Mouse (Mus musculus) heart, adult 18-20 months (tissue): ENCODE data around the gene Zfp992. TPM values are rescaled to one million over a fixed set of nuclear protein-coding genes. Genes with fewer than 3 reads are reported as not detected.
"Not testable (repeated sequence)": the region's sequence is repeated elsewhere in the genome, so short reads cannot be mapped to it uniquely, and the experiment has no call there.

Experiments
- DNase-seq, 2 experiments: peaks; one replicate each; pipeline ENCODE4 v3.0.0; 2021 to 2022; ENCODE audit warnings: mixed read lengths in 1 of 2
- long read RNA-seq, 2 experiments: library from polyadenylated mRNA; stranded (forward); transcript quantifications; one replicate each; pipeline ENCODE4 v2.0.0; 2021
- total RNA-seq, 2 experiments: library from RNA; stranded (reverse); gene quantifications; 2 replicates each; pipeline ENCODE4 v1.2.3; 2021

Zfp992 gene
- 1 to 10 TPM; 1.9 to 2.0 TPM for total RNA-seq
- long read RNA-seq, experiment 1, partial matches to known transcripts, result 0 of 16 reads
- long read RNA-seq, experiment 1, other reads (novel, unspliced or antisense), result 16 of 16 reads
- long read RNA-seq, experiment 2, partial matches to known transcripts, result 2 of 19 reads
- long read RNA-seq, experiment 2, other reads (novel, unspliced or antisense), result 17 of 19 reads

GRCm38 (mm10) chr4:146448950-146449349 lies at the start of gene Zfp992:
Gene Zfp992 (plus strand): TSS chr4:146449023.
- DNase-seq, result not testable (repeated sequence)

- DNase-seq, result not testable (repeated sequence)
Measured at GRCm38 (mm10) chr4:146429467-146429866, 19.4 kb upstream of the Zfp992 start.

- not testable (repeated sequence) for DNase-seq
Measured at GRCm38 (mm10) chr4:146430876-146431275, 17.9 kb upstream of the Zfp992 start.

- DNase-seq, result not testable (repeated sequence)
Measured at GRCm38 (mm10) chr4:146435539-146435938, 13.3 kb upstream of the Zfp992 start.

GRCm38 (mm10) chr4:146437256-146437655 lies 11.6 kb upstream of the Zfp992 start:
- not testable (repeated sequence) for DNase-seq

- not testable (repeated sequence) for DNase-seq
Measured at GRCm38 (mm10) chr4:146444345-146444744, 4.5 kb upstream of the Zfp992 start.

GRCm38 (mm10) chr4:146445121-146445520 lies 3.7 kb upstream of the Zfp992 start:
- DNase-seq, result not testable (repeated sequence)

GRCm38 (mm10) chr4:146446135-146446534 lies 2.7 kb upstream of the Zfp992 start:
- DNase-seq, result not testable (repeated sequence)

GRCm38 (mm10) chr4:146447016-146447415 lies 1.8 kb upstream of the Zfp992 start:
- not testable (repeated sequence) for DNase-seq

GRCm38 (mm10) chr4:146449711-146450110 lies 888 bp downstream of the Zfp992 start:
- not testable (repeated sequence) for DNase-seq

- DNase-seq, result not testable (repeated sequence)
Measured at GRCm38 (mm10) chr4:146452576-146452975, 3.8 kb downstream of the Zfp992 start.

- DNase-seq, result not testable (repeated sequence)
Measured at GRCm38 (mm10) chr4:146454170-146454569, 5.3 kb downstream of the Zfp992 start.

GRCm38 (mm10) chr4:146454896-146455295 lies 6.1 kb downstream of the Zfp992 start:
- DNase-seq, result no peak

- no peak for DNase-seq
Measured at GRCm38 (mm10) chr4:146455321-146455721, 6.5 kb downstream of the Zfp992 start.

GRCm38 (mm10) chr4:146456061-146456726 lies 7.4 kb downstream of the Zfp992 start:
- no peak for DNase-seq

- DNase-seq, result no peak
Measured at GRCm38 (mm10) chr4:146457126-146457525, 8.3 kb downstream of the Zfp992 start.

GRCm38 (mm10) chr4:146457720-146458119 lies 8.9 kb downstream of the Zfp992 start:
- DNase-seq, result no peak

GRCm38 (mm10) chr4:146459822-146460221 lies 11.0 kb downstream of the Zfp992 start:
- DNase-seq, result not testable (repeated sequence)

GRCm38 (mm10) chr4:146460685-146461084 lies 11.9 kb downstream of the Zfp992 start:
- DNase-seq, result not testable (repeated sequence)

GRCm38 (mm10) chr4:146463649-146464351 lies 15.0 kb downstream of the Zfp992 start:
- DNase-seq, result not testable (repeated sequence)

- DNase-seq, result not testable (repeated sequence)
Measured at GRCm38 (mm10) chr4:146469984-146470383, 21.2 kb downstream of the Zfp992 start.

- not testable (repeated sequence) for DNase-seq
Measured at GRCm38 (mm10) chr4:146474181-146474580, 25.4 kb downstream of the Zfp992 start.
